Mouse (Mus musculus) kidney, adult 2 months (tissue): ENCODE results near the gene Rassf2.

ENCODE experiments used
- CTCF ChIP-seq: fragments of 200-500 bp; conservative IDR thresholded peaks from 2 replicates; pipeline ENCODE4 v1.5.1; 2011; ENCODE audit warnings: low read depth, mild to moderate bottlenecking, control low read depth, low read length, moderate library complexity, mixed read lengths; ENCODE audit not compliant: insufficient read depth, insufficient read length
- POLR2A ChIP-seq: fragments of 200-500 bp; IDR thresholded peaks from one replicate; pipeline ENCODE4 v1.6.1; 2011; ENCODE audit warnings: low read depth, low read length, control low read depth

DNA sequence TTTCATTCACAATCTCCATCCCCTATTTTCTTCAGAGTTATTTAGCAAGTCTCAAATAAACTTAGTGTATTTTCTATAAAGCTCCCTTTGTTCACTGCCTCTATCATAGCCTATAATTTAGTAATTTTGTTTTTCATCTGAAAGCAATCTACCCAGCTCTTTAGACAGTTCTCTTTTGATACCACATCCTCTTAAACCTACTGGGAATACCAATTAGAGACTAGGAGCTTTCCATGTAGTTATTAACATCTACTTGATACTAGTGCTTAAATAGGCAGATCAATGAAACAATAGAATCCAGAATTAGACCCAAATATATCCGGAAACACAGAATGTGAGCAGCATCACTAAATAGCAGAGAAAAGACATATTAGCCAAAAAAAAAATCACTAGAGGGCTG, 14.0 kb downstream of the Rassf2 start:
- no peak for TF ChIP-seq POLR2A
- no peak for TF ChIP-seq CTCF
